In the genomic region with DNA sequence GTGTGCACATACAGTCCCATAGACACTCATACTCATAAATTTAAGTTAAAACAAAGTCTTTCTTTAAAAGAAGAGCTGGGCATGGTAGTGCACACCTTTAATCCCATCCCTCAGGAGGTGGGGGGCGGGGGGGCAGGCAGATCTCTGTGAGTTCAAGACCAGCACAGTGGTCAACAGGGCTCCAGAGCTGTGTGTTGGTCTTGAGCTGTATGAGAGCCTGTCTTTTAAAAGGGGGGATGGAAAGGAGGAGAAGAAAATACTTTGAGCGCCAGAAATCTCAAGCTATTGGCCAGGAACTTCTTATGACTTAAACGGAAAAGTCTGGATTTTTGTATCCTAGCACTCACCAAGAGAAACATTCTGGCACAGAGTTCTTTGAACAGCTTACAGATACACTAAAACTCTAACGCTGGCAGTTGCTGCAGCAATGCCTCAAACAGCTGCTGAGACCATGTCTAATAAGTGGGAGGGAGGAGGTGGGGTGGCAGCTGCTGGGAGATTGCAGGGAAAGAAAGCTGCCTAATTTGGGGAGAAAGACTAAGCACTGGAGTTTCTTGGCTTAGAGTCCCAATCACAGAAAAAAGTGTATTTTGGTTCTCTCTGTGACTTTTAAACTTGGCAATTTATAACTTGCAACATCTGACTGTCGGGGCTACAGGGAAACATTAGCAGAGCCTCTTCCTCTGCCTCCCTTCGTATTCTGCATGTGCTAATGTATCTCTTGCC, we compare ENCODE assay signal across 9 mouse cellular contexts.
DNase-seq lines count a peak whose midpoint lies in the region; ATAC-seq and TF ChIP-seq lines count a peak whose summit lies in the region.
"Had no signal": no experiment of that assay in that cellular context is flagged by ENCODE, and none has a peak within 500 bp of the region (broad histone marks: within the 10 kb centered on the region; RNA-seq: fewer than 3 reads in every experiment).

No protein-coding gene starts in this region.

- no peaks in the 10 kb centered on the region for H3K27me3 ChIP-seq in heart, postnatal 0 days (ENCODE audit: control insufficient read depth, insufficient read depth, low read length)
- H3K27me3 ChIP-seq: midbrain, embryonic 12.5 days had no signal

- H3K4me3 ChIP-seq in gastrocnemius, adult 2 months, result no peak overlapping the region
- no peak overlapping the region for H3K4me3 ChIP-seq in cortical plate, adult 2 months (ENCODE audit: insufficient read depth, low read length)
- H3K4me3 ChIP-seq in heart, postnatal 0 days (ENCODE audit: low read depth, low read length), result no peak overlapping the region
- H3K4me3 ChIP-seq: midbrain, embryonic 12.5 days had no signal

- no peak overlapping the region for H3K9ac ChIP-seq in heart, postnatal 0 days (replicated peaks; ENCODE audit: low read depth, low read length)
- H3K9ac ChIP-seq: midbrain, embryonic 12.5 days had no signal

- H3K36me3 ChIP-seq in heart, postnatal 0 days (replicated peaks; ENCODE audit: control insufficient read depth, insufficient read depth, low read length), result no peaks in the 10 kb centered on the region
- H3K36me3 ChIP-seq: midbrain, embryonic 12.5 days had no signal

- TF ChIP-seq POLR2A in cortical plate, adult 2 months (IDR thresholded peaks at IDR 0.05; ENCODE audit: extremely low read depth, insufficient read depth, low read length), result no peak

- ATAC-seq in heart, postnatal 0 days (ENCODE audit: insufficient read depth, low read depth), result peak; percentile 51; the same call in 1 of the 2 replicates

- no peaks in the 10 kb centered on the region for H3K9me3 ChIP-seq in heart, postnatal 0 days (replicated peaks; ENCODE audit: control insufficient read depth, low read length)
- H3K9me3 ChIP-seq: midbrain, embryonic 12.5 days had no signal

- no peak for TF ChIP-seq CTCF in gastrocnemius, adult 2 months (IDR thresholded peaks at IDR 0.05)
- TF ChIP-seq CTCF in cortical plate, adult 2 months (IDR thresholded peaks at IDR 0.05; ENCODE audit: extremely low read depth, insufficient read depth, low read length), result no peak
- no peak for TF ChIP-seq CTCF in heart, postnatal 0 days (IDR thresholded peaks at IDR 0.05; ENCODE audit: low read depth)

- TF ChIP-seq EP300 in heart, postnatal 0 days (IDR thresholded peaks at IDR 0.05; ENCODE audit: low read depth), result no peak

- 52% methylated on average over 6 of the region's 6 CpGs for WGBS in heart, postnatal 0 days

- H3K4me1 ChIP-seq in cortical plate, adult 2 months (ENCODE audit: control insufficient read depth, insufficient read depth, low read length), result peaks cover 11% of the 10 kb centered on the region
- no peaks in the 10 kb centered on the region for H3K4me1 ChIP-seq in heart, postnatal 0 days (ENCODE audit: control insufficient read depth, insufficient read depth)

- no peak overlapping the region for H3K27ac ChIP-seq in gastrocnemius, adult 2 months
- H3K27ac ChIP-seq in cortical plate, adult 2 months (ENCODE audit: insufficient read depth, low read length), result peak overlapping the region; percentile 7
- H3K27ac ChIP-seq in heart, postnatal 0 days (ENCODE audit: low read depth), result no peak overlapping the region
- H3K27ac ChIP-seq: midbrain, embryonic 12.5 days had no signal

- intact Hi-C loops in gastrocnemius, adult 2 months (cut with DNase I), result loop anchor here (5.0 kb wide), 1 partner anchor 103 kb away; no protein-coding TSS in a partner anchor
- intact Hi-C loops in left cerebral cortex, postnatal 4 days (cut with DNase I), result loop anchor here (5.0 kb wide), 1 partner anchor 198 kb away; no protein-coding TSS in a partner anchor

- DNase-seq in gastrocnemius, adult 2 months, result peak; percentile 23
- DNase-seq in gastrocnemius, adult 8-10 months (ENCODE audit: low spot score in 2 of 2), result no peak
- peak; percentile 25 for DNase-seq in heart, postnatal 0 days (ENCODE audit: low spot score)
- peak; percentile 54 for DNase-seq in left cerebral cortex, postnatal 4 days
- peak; percentile 96 for DNase-seq in telencephalon, adult 2 months (ENCODE audit: low read depth, low spot score)
- no peak for DNase-seq in spleen, adult 12 weeks (ENCODE audit: low spot score)
- no peak for DNase-seq in ovary, postnatal 36 days (ENCODE audit: low spot score)

- H3K4me2 ChIP-seq in heart, postnatal 0 days (ENCODE audit: low read depth, low read length), result no peak overlapping the region
- H3K4me2 ChIP-seq: midbrain, embryonic 12.5 days had no signal

Comparison
In these comparisons a context has a peak if more than half of its experiments do, and no peak if none do; other contexts are left out.
1. DNase-seq: peak in gastrocnemius, adult 2 months (single experiment), heart, postnatal 0 days (single experiment), left cerebral cortex, postnatal 4 days (single experiment) and telencephalon, adult 2 months (single experiment); none in gastrocnemius, adult 8-10 months (0 of 2), spleen, adult 12 weeks (single experiment) and ovary, postnatal 36 days (single experiment).